Mouse (Mus musculus): ENCODE measurements around the gene Cym.

Cym gene

DNA sequence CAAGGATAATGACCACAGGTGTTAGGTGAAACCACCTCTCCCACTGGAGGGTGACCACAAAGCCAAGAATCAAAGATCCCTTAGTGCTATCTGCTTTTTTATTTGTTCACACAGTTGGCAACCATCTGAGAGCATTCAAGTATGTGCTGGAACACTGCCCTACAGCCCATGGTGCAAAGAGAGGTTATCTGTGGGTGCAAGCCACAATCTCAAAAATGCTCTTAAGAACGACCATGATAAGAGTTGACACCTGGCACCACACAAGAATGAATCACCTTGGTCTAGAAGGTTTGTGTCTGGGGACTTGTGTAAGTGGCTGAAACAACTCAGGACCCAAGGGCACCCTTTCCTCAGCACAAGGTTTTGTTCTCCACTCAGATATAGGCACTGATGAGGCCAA, 1.7 kb upstream of the Cym start:
- no peak for DNase-seq (ENCODE audit: low spot score)

DNA sequence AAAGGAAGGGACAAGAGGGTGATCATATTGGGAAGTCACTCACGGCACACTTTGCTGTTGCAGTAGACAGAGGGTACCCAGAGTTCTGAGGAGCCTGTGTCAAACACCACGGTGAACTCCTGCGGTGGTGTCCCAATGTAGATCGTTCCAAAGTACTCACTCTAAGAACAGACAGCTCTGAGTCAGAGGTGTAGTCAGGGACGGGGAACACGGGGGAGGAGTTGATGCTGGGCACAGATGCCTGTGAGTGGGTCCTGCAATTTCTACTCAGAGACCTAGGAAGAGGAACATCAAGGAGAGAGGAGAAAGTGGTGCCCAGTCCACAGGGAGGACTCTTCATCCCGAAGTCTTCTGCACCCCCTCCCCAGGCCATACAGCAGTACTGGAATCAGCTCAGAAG, 3.0 kb downstream of the Cym start:
- DNase-seq (ENCODE audit: low spot score), result no peak

DNA sequence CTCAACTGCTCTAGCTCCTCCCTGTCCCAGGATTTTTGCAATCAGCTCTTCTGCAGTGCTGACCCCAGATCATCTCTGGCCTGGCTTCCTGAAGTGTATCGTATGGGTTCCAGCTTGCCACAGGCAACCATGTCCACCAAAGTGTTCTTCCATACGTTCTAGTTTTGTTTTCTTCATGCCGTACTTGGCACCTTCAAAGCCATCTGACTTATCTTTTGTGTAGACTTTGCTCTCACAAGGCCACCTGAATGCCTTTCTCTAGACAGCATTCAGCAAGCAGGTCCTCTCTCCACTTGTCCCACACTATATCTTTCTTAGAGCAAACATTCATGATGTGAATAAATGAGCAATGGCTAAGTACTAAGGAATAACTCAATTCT, 4.4 kb downstream of the Cym start:
- no peak for DNase-seq (ENCODE audit: low spot score)

DNA sequence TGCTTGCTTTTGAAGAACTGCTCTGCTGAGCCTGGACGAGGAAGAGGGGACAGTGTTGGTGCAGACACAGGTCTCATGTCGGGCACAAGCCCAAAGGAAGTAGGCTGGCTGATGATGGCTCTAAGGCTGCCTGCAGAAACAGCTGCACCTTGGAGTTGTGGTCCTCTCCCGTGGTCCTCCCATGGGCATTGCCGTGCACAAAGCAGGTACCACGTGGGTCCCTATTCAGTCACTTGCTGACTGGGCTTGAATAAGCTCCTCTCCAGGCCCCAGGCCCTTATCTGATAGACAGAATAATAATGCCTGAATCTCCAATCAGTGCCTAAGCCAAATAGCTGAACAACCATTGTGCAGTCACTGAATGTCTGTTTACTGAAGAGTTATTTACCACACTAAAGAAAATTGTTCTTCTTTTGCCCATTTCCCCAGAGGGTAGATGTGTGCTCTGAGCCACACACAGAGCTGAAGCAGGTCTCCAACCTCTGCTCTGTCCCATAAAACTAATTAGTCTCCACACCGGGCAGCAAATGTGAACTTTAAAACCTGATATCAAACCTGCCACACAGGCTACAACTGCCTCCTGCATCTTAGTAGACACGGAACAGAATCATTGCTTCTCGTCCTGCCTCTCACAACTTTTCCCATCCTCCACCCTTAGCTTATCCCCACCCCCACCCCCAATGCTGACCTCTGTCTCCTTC, 5.0 kb downstream of the Cym start:
- DNase-seq (ENCODE audit: low spot score), result no peak

DNA sequence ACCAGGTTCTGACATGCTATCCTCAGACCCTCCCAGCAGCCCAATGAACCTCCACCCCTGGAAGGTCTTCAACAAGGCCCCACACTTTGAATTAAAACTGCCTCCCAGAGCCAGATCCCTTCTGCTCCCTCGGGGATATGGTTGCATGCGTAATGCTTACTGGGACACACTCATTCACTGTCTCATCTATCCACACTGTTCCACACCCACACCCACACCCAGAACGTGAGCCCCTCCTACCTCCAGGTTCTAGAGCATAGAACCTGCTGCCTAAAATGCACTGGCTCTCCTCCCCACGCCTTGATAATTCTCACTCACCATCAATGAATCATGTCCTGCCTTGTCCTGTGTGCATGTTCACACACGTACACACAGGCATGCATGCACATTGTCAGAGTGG, 6.9 kb downstream of the Cym start:
- no peak for DNase-seq (ENCODE audit: low spot score)

DNA sequence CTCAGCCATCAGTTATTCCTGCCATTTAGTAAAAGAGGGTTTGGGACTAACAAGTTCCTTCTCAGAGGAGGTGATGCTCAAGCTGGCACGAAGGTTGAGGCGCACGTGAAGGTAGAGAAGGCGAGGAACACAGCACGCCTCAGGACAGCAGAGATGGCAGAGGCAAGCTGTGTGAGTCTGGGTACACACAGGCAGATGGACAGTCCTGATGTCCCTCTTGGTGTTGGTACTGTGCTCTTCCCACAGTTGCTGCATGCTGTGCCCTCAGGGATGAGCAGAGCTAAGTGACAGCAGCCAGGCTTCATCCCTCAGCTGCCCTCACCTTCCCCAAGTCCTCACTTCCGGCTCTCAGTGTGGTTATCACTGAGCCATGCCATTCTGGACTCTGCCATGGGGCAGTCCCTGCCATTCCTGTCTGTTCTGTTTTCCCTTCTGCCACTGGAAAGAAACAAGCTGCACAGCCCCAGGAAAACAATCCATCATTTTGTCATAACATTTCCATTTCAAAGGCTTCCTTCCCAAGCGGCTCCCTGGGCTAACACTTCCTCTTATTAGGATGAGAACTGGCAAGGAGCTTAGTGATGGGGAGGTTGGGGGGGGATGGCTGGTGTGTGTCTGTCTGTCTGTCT, 13.8 kb downstream of the Cym start:
- DNase-seq (ENCODE audit: low spot score), result no peak

DNA sequence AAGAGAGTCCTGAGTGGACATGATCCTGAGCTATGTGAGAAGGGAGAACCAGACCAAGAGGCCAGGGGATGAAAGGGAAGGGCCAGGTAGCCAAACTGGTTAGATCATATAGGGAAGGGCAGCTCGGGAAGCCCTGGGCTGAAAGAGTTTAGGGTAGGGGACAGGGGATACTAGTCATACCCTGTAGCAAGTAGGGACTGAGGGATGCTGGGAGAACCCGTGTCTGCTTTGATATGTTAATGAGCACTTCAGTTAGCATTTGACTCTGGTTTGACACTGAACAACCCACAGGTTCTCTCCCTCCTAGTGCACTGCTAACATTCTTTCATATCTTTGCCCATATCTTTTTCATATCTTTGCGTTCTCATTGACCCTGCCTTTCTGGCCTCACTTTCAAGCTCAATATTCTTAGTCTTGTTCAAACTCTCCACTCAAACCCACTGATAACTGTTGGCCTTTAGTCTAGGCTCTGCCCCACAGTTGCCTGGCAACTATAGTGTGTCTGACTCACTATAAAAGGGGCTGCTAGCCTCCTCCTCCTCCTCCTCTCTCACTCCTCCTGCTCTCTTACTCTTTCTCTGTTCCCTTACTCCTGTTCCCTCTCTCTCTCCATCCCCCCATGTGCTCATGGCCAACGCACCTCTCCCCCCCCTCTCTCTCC, 14.9 kb downstream of the Cym start:
- no peak for DNase-seq (ENCODE audit: low spot score)

DNA sequence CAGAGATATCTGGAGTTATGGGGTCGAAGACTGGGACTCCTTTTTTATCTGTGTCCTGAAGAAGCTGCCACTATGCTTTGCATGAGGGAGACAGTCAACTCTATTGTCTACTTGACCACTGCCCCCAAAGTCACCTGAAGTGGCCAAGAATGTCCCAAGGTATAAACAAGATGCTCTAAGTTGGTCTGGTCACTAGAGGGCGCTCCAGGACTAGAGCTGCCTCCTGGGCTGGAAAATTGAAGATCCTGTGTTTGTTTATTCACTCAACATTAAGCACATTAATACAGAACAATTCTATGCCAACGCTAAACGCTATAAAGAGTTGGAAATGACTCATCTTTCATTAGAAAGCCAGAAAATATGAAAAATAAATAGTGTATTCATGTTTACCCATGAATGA, 15.5 kb downstream of the Cym start:
- peak; percentile 88 for DNase-seq (ENCODE audit: low spot score)

DNA sequence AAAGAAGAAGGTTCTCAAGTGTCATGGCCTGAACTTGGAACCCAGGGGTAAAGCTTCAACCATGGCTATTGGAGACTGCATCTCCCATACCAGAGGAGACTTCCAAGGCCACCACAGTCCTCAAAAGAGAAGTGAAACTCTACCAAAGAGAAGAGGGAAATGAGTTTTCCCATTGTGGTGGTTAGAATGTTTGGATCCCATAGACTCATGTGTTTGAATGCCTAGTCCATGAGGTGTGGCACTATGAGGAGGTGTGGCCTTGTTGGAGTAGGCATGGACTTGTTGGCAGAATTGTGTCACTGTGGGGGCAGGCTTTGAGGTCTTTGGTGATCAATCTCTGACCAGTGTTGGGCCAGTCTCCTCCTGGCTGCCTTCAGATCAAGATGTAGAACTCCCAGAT, 16.4 kb downstream of the Cym start:
- no peak for DNase-seq (ENCODE audit: low spot score)

DNA sequence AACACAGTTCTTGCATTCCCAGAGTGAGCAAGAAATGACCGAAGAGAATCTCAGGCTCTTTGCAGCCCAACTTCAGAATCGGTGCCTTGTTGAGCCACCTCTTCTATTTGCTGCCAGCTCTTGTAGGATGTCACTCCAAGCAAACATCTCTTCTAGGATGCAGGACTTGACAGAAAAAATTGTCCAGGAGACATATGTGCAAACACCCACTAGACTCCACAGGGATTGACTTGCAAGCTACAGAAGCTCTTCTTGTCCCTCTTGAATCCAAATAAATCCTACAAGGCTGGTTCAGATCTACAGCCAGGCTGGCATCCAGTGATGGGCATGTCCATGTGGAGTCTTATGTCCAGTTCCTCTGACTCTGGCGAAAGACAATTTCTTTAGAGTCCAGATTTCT, 17.1 kb downstream of the Cym start:
- DNase-seq (ENCODE audit: low spot score), result no peak

DNA sequence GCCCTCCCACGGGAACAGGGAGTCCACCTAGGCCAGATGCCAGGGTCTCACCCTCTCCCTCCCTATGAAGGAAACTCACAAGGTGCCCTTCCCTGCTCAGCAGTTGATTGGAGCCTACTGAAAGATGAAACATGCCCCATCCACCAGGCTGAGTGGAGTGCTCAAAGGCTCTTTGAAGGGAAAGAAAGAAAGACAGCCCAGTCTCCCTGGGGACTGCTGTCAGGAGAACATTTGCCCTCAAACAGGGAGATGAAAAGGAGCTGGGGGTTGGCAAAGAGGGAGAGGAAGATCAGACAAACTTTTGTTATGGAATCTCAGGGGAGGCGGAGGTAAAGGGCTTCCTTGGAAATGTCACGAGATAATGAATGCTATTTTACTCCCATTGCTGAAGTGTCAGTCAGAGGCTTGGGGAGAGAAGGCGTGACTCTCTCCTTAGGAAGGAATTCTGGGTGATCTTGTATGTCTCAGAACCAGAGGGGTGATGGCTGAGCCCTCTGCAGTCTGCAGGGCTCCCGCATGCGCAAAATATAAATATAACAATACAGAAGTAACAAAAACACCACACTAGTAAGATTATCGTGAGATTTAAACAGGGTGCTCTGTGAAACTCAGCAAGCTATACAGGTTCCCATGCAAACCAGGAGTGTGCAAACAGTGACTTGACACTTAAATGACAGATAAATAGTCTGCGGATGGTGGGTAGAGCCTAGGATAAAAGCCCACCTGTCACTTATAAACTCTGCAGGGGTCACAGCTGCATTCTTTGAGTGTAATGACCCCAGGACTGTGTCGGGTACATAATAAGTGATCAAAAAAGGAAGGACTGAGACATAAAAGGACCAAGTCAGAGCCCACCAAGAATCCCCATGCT, 20.0 kb downstream of the Cym start:
- no peak for DNase-seq (ENCODE audit: low spot score)

DNA sequence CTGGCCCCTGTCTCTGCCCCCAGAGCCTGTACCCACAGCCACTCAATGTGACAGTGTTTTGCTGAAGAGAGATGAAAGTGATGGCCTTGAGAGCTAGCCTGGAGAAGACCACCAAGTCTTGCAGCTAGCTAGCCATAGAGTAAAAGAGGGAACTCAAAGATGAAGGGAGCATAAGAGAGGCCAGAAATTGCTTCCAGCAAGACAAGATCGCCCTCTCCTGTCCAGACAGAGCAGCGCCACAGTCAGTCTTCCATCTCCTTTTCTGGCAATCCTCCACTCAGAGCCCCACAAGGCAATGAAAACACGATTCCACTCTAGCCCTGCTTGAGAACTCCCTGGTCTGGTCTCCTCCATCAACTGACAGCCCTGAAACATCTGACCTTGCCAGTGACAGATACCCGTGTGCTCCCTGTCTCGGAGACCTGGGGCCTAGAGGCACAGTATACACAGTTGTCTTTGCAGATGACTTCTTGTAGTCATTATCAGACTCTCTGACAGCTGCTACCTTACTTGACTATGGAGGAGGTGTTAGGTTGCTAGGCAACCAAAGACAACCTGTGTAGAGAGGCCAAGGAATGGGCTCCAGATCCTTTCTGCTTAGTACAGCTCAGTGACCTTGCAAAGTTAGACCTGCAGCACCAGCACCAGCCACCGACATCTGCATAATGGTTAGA, 33.2 kb downstream of the Cym start:
- DNase-seq (ENCODE audit: low spot score), result peak; percentile 62

DNA sequence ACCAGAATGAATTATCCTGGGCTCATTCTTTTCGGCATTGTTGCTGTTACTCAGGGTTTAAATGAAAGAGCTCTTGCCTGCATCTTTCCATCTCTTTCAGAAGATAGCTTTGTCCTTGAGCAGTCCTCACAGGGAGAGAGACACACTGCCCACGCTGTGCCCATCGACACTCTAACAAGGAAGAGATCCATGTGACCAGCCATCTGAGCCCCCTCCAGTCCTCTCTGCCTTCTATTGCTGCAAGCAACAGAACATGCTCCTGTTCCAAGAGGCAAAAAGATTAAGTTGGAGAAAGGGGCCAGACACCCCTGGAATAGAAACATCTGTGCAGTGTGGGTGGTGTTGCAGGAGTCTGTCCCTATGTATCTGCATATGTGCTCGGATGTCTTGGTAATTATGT, 34.5 kb downstream of the Cym start:
- no peak for DNase-seq (ENCODE audit: low spot score)

DNA sequence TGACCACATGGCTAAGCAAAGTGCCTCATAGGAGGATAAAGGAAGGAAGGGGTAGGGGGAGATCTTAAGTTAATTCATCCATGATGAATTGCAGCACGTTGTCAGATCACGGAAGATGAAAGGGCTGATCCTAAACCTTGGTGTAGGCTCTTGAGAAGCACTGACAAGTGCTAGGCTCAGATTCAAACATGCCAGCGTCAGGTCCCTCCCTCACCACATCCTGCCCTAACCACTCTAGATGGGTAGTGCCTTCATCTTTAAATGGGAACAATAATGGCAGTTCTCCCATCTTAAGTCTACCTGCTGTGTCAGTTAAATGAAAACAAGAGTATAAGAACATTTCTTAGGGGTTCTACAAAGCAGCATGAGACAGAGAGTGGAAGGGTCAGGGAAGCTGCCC, 35.9 kb downstream of the Cym start:
- no peak for DNase-seq (ENCODE audit: low spot score)

DNA sequence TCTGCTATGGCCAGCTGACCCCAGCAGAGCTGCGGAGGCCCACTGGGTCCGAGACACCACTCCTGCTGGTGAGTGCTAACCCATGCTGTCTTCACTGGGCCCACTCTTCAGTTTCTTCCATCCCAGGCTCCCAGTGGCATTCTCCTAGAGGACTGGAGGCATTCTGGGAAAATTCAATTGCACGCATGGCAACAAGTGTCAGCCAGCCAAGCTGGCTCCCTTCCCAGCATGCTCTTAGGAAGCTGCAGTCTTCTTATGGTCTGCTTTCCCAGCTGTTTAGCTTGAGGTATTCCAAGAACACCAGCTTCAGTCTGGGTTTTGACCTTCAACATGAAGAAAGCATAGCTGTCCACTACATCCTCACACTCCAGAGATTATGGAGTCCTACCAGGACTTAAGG, 38.4 kb downstream of the Cym start:
- peak; percentile 49 for DNase-seq (ENCODE audit: low spot score)

DNA sequence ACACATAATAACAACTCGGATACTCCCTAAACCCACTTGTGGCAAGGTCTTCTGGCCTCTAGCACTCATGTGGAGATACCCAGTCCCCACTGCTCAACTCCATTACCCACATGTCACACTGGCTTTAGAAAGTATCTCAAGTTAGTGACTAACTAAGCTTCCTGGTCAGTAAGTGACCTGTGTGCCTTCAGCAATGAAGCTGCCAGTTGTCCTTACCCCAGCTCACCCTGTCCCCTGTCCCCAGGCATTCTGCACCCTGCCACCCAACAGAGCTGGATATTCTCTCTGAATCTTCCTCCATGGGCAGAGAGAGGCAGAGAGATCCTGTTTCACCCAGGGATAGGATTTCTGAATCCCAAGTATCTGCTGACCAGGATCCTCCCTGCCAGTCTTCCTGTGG, 38.8 kb downstream of the Cym start, which contains the start of gene Kcna10:
TSS of gene Kcna10 (plus strand) at position 301 of the 400 bp plus-strand sequence.
- DNase-seq (ENCODE audit: low spot score), result no peak

DNA sequence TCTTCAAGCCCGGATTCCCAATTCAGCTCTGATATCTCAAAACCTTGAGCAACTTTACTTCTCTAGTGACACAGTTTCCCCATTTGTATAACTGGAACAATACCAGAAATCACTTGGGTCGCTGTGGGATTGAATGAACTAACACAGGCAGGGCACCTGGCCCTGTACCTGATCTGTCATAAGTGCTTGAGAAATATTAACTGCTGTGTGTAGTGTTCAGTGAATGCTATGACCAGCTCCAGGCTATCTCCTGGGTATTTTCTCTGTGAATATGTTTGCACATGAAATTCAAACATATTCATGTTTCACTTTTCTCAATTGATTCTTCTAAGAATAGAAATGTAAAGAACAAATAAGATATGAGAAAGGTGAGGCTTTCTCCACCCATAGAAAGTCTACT, 40.7 kb downstream of the Cym start:
- no peak for DNase-seq (ENCODE audit: low spot score)

DNA sequence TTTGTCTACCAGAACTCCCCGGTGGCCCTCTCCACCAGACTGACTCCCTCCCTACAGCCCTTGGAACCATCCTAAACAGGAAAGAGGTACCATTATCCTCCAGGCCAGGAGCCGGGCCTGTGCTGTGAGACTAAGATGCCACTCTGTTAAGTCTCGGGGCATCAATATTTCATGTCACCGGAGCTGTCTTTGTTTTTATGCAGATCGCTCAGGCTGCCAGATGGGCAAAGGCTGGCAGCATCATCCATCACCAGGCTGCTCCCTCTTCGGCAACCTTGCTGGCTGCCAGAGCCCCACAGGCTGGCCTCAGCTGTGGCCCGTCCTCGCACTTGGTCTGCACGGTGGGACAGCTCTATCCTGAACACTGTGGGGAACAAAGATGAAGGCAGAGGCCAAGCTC, 45.0 kb downstream of the Cym start:
- DNase-seq (ENCODE audit: low spot score), result no peak

DNA sequence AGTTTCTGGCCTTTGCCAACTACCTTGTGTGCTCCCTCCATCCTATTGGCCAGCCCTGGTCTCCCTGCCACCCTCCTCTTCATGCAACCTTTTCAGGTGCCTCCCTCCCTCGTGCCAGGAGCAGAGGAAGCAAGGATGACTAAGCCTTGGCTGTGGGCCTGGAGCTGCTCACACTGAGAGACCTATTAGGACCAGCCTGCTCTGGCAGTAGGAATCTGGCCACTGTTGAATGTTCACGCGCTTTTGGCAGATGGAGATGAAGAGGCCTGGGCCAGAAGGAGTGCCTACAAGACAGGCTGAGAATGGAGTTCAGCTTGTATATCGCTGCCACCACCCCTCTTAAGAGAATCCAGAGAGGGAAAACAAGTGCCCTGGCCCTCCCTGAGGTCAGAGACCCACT, 46.0 kb downstream of the Cym start:
- no peak for DNase-seq (ENCODE audit: low spot score)

DNA sequence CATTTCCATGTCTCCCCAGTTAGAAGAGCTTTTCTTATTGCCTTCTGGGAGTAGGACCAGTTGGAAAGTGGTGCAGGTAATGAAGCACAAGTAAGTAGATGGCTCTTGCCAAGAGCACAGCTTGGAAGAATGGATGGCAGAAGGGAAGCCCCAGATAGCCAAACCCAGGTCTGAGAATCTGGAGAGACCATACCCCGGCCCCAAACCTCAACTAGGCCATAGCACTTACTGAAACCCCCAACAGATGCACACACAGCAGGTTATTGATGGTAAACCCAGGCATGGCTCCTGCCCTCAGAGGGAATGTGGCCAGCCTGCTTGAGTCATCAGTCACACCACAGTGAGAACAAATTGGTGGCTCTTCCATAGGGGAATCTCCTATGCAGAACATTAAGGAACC, 49.0 kb downstream of the Cym start:
- DNase-seq (ENCODE audit: low spot score), result no peak

DNA sequence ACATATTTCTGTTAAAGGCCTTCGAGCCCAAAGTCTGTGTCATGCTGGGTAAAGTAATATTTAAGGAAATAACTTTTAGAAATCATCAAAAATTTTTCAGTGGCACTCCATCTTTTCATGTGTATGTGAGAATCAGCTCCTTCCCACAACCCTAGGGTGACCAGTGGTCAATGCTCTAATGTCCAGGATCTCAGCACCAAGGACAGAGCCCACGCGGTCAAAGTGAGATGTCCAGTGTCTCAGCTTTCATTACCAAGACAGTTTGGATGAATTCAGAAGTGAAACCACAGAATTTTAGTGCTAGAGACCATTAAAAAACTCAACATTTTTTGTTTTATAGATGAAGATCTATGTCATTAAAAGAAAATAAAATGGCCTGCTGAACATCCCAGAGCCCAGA, 49.6 kb downstream of the Cym start:
- no peak for DNase-seq (ENCODE audit: low spot score)

DNA sequence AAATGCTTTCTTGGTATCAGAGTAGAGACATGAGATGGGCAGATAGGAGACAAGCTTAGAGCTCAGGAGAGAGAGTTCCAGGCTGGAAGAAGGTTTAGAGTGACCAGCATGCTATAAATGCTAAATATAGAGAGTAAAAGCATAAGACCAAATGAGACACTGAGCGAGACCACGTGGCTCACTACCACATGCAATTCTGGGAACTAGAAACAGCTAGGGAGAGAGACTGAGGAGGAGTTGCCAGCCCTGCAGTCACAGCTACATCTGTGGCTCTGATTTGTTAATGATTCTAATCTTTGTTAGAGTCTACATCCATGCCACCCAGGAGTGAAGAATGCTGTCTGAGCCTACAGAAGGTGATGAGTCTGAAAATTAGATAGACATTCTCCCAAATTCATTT, 52.0 kb downstream of the Cym start:
- no peak for DNase-seq (ENCODE audit: low spot score)
